Mouse (Mus musculus): ENCODE results near the gene 1700024P04Rik.

Gene 1700024P04Rik

GRCm38 (mm10) chr13:98963612-98964011 is 20.8 kb downstream of the 1700024P04Rik start:
- DNase-seq = no peak

- DNase-seq = no peak
Observed at GRCm38 (mm10) chr13:98958177-98958576, 26.2 kb downstream of the 1700024P04Rik start.

- DNase-seq = no peak
Observed at GRCm38 (mm10) chr13:98956209-98956608, 28.2 kb downstream of the 1700024P04Rik start.

- peak; percentile 77 for DNase-seq
Observed at GRCm38 (mm10) chr13:98955676-98956075, 28.7 kb downstream of the 1700024P04Rik start.

GRCm38 (mm10) chr13:98955226-98955625 is 29.1 kb downstream of the 1700024P04Rik start:
- no peak for DNase-seq

GRCm38 (mm10) chr13:98953830-98954229 is 30.5 kb downstream of the 1700024P04Rik start:
- DNase-seq = no peak

GRCm38 (mm10) chr13:98951951-98952350 is 32.4 kb downstream of the 1700024P04Rik start:
- DNase-seq = no peak

GRCm38 (mm10) chr13:98948146-98948545 is 36.2 kb downstream of the 1700024P04Rik start:
- no peak for DNase-seq

- no peak for DNase-seq
Observed at GRCm38 (mm10) chr13:98946434-98946833, 37.9 kb downstream of the 1700024P04Rik start.

- DNase-seq = no peak
Observed at GRCm38 (mm10) chr13:98945908-98946307, 38.5 kb downstream of the 1700024P04Rik start.

- DNase-seq = peak; percentile 11
Observed at GRCm38 (mm10) chr13:98945381-98945780, 39.0 kb downstream of the 1700024P04Rik start.

GRCm38 (mm10) chr13:98944620-98945081 is 39.7 kb downstream of the 1700024P04Rik start:
- peak; percentile 48 for DNase-seq

- DNase-seq = peak; percentile 37
Observed at GRCm38 (mm10) chr13:98942360-98942759, 42.0 kb downstream of the 1700024P04Rik start.

- peak; percentile 66 for DNase-seq
Observed at GRCm38 (mm10) chr13:98941829-98942343, 42.5 kb downstream of the 1700024P04Rik start.

GRCm38 (mm10) chr13:98937108-98937507 is 47.3 kb downstream of the 1700024P04Rik start:
- no peak for DNase-seq

All from kidney, postnatal 14 days (tissue).